Mouse (Mus musculus) heart, postnatal 0 days (tissue): ENCODE data around the gene Map2k2.

Experiments
- CTCF ChIP-seq: IDR thresholded peaks from 2 replicates; pipeline ENCODE4 v1.5.1; 2016; ENCODE audit warnings: antibody characterized with exemption, control low read depth, low read depth
- EP300 ChIP-seq: IDR thresholded peaks from 2 replicates; pipeline ENCODE4 v1.6.1; 2016; ENCODE audit warnings: antibody characterized with exemption, low read depth

GRCm38 (mm10) chr10:81145778-81146177 lies 40.1 kb downstream of the Map2k2 start:
- TF ChIP-seq CTCF (no peak), EP300 (no peak)
